Mouse (Mus musculus) C2C12 (cell line): ENCODE results near the gene Gm10439.
"Not testable (repeated sequence)": the region's sequence is repeated elsewhere in the genome, so short reads cannot be mapped to it uniquely, and the experiment has no call there.

ENCODE experiments used
- CEBPB ChIP-seq: IDR thresholded peaks from one replicate; pipeline ENCODE4 v1.6.1; 2011; ENCODE audit warnings: low read depth, mild to moderate bottlenecking, control low read depth, moderate library complexity
- CTCF ChIP-seq: IDR thresholded peaks from one replicate; pipeline ENCODE4 v1.5.1; 2011; ENCODE audit not compliant: control insufficient read depth, insufficient read depth, insufficient read length
- FOSL1 ChIP-seq: IDR thresholded peaks from one replicate; pipeline ENCODE4 v1.8.0; 2011; ENCODE audit warnings: mild to moderate bottlenecking, low read length; ENCODE audit not compliant: poor library complexity, insufficient read depth, severe bottlenecking
- MAX ChIP-seq: IDR thresholded peaks from one replicate; pipeline ENCODE4 v1.6.1; 2011; ENCODE audit warnings: mild to moderate bottlenecking, control low read depth
- MYOG ChIP-seq: IDR thresholded peaks from one replicate; pipeline ENCODE4 v1.6.1; 2011; ENCODE audit not compliant: control insufficient read depth, insufficient read length; ENCODE audit errors: extremely low read depth
- USF1 ChIP-seq: IDR thresholded peaks from one replicate; pipeline ENCODE4 v1.6.1; 2011; ENCODE audit warnings: low read depth, mild to moderate bottlenecking, control low read depth, moderate library complexity

- not testable (repeated sequence) for TF ChIP-seq CTCF, USF1, FOSL1, CEBPB, MAX, MYOG
Observed at GRCm38 (mm10) chrX:149594270-149594669, at the start of gene Gm10439.
